ENCODE assay signal across 8 mouse cellular contexts in genomic region chr5:33782999-33783390, GRCm38 (mm10). TPM values are rescaled to one million over a fixed set of nuclear protein-coding genes. Genes with fewer than 3 reads are reported as not detected.
A peak's percentile ranks its signal among the peaks of the same experiment; 100 is the strongest.
DNase-seq lines count a peak whose midpoint lies in the region; ATAC-seq and TF ChIP-seq lines count a peak whose summit lies in the region.

No protein-coding gene starts in this region.

- peak overlapping the region; percentile 86 for H3K9ac ChIP-seq in limb, embryonic 15.5 days

- H3K4me2 ChIP-seq in limb, embryonic 15.5 days: peak overlapping the region; percentile 88

- H3K27me3 ChIP-seq in thymus, adult 2 months (ENCODE audit: control insufficient read depth, insufficient read depth, low read length): no peaks in the 10 kb centered on the region
- H3K27me3 ChIP-seq in limb, embryonic 15.5 days: no peaks in the 10 kb centered on the region

- H3K9me3 ChIP-seq in limb, embryonic 15.5 days: no peaks in the 10 kb centered on the region

- peaks cover 12% of the 10 kb centered on the region for H3K4me1 ChIP-seq in thymus, adult 2 months (replicated peaks; ENCODE audit: control insufficient read depth, insufficient read depth, low read length)
- peaks cover 19% of the 10 kb centered on the region for H3K4me1 ChIP-seq in limb, embryonic 15.5 days

- H3K4me3 ChIP-seq in thymus, adult 2 months (ENCODE audit: control insufficient read depth, insufficient read depth, low read length): peak overlapping the region; percentile 87
- H3K4me3 ChIP-seq in limb, embryonic 15.5 days: peak overlapping the region; percentile 88

- no peak for TF ChIP-seq POLR2A in thymus, adult 2 months (IDR thresholded peaks at IDR 0.05; ENCODE audit: control insufficient read depth, extremely low read depth, insufficient read depth, low read length, poor library complexity)

- no peak for TF ChIP-seq CTCF in thymus, adult 2 months (IDR thresholded peaks at IDR 0.05; ENCODE audit: borderline replicate concordance, control insufficient read depth, extremely low read depth, insufficient read depth, low read length, poor library complexity)

- WGBS in thymus, adult 2 months: 16% methylated on average over 6 of the region's 6 CpGs
- WGBS in limb, embryonic 15.5 days: 8% methylated on average over 6 of the region's 6 CpGs

- ATAC-seq in frontal cortex, adult (ENCODE audit: low TSS enrichment): peak; percentile 69
- ATAC-seq in limb, embryonic 15.5 days (ENCODE audit: insufficient number of reproducible peaks, low FRiP score, low TSS enrichment, low read depth): 0 out of 2 replicates have a peak, but pooled peaks have one; percentile 36

- no peak for DNase-seq in frontal cortex, postnatal 14 days (ENCODE audit: low spot score in 2 of 2)
- DNase-seq in thymus, adult 2 months: no peak
- DNase-seq in thymus, postnatal 25 days: no peak
- DNase-seq in Muller cell, postnatal 12 days (ENCODE audit: inconsistent ontology term): no peak
- no peak for DNase-seq in spleen, adult 12 weeks (ENCODE audit: low spot score)
- no peak for DNase-seq in cerebellum, postnatal 10 days

- no peak overlapping the region for H3K27ac ChIP-seq in thymus, adult 2 months (ENCODE audit: control insufficient read depth, insufficient read depth, low read length)
- H3K27ac ChIP-seq in limb, embryonic 15.5 days: peak overlapping the region; percentile 57; the same call in 1 of the 2 replicates

- H3K36me3 ChIP-seq in thymus, adult 2 months (ENCODE audit: control insufficient read depth, insufficient read depth, low read length): no peaks in the 10 kb centered on the region
- no peaks in the 10 kb centered on the region for H3K36me3 ChIP-seq in limb, embryonic 15.5 days

RNA-seq across cellular contexts. Expression of gene Letm1, which starts 0.4 kb away (rescaled TPM):
- polyA plus RNA-seq in thymus, adult 2 months (2012; rRNA removed): 69.5 and 82.9 TPM in 2 replicates
- polyA plus RNA-seq in limb, embryonic 15.5 days (2015; fragmentation: Nextera tagmentation; extraction: Ambion mirVana): 40.8 and 41.7 TPM in 2 replicates

RNA-seq across cellular contexts. Expression of gene Nsd2, which starts 37.5 kb away (rescaled TPM):
- 53.3 and 64.8 TPM in 2 replicates for polyA plus RNA-seq in thymus, adult 2 months (2012; rRNA removed)
- 32.1 and 37.1 TPM in 2 replicates for polyA plus RNA-seq in limb, embryonic 15.5 days (2015; fragmentation: Nextera tagmentation; extraction: Ambion mirVana)
